Mouse (Mus musculus): ENCODE data around the gene Abca14. TPM values are rescaled to one million over a fixed set of nuclear protein-coding genes. Genes with fewer than 3 reads are reported as not detected.

Abca14 gene
- total RNA-seq (2023) = not detected

GRCm38 (mm10) chr7:120203789-120204188, at the start of gene Abca14:
Abca14 (plus strand) TSS chr7:120203961.

GRCm38 (mm10) chr7:120173603-120174244, 30.0 kb upstream of the Abca14 start, which contains the start of gene Anks4b:
Anks4b (plus strand) TSS chr7:120173858.

GRCm38 (mm10) chr7:120201771-120202170, 2.0 kb upstream of the Abca14 start, which contains the start of gene Crym:
Crym (minus strand) TSS chr7:120202111.

GRCm38 (mm10) chr7:120328087-120328793, 124.5 kb downstream of the Abca14 start, which contains the start of gene Abca15:
Abca15 (plus strand) TSS chr7:120328670.

Other genes with a start within 250 kb of the Abca14 start
- not detected for gene Dnah3, start 108.7 kb upstream of the Abca14 start, total RNA-seq (2023)
- gene Tmem159, start 101.6 kb upstream of the Abca14 start, total RNA-seq (2023) = 0.53 TPM
- not detected for gene Zp2, start 58.7 kb upstream of the Abca14 start, total RNA-seq (2023)
- gene Anks4b, start 30.1 kb upstream of the Abca14 start, total RNA-seq (2023) = not detected
- not detected for gene Crym, start 1.9 kb upstream of the Abca14 start, total RNA-seq (2023)
- not detected for gene Abca15, start 124.7 kb downstream of the Abca14 start, total RNA-seq (2023)
- gene Abca16, start 205.7 kb downstream of the Abca14 start, total RNA-seq (2023) = not detected